Mouse (Mus musculus) embryonic stem cell, embryonic (primary cell): ENCODE measurements around the gene Ptpn5.

ENCODE experiments used
- CTCF ChIA-PET, 4 experiments: fragments of 300-600 bp in 2 of 4; fragments of 350-600 bp in 2 of 4; sonication (Branson Sonifier 250); formaldehyde crosslinking; loops; one replicate each; lab custom pipeline; 2022; ENCODE audit warnings: inconsistent platforms in 2 of 4; lab: Charles Lee
- POLR2A ChIA-PET, 4 experiments: fragments of 300-600 bp in 2 of 4; fragments of 350-600 bp in 2 of 4; sonication (Branson Sonifier 250); formaldehyde crosslinking; loops; one replicate each; lab custom pipeline; 2022; ENCODE audit warnings: antibody characterized with exemption in 4 of 4, inconsistent platforms in 1 of 4; lab: Charles Lee

Ptpn5 gene

GRCm38 (mm10) chr7:47077451-47077850 lies 56.0 kb downstream of the Ptpn5 start:
- POLR2A ChIA-PET, result interaction anchor here in 2 of 4 experiments (0.6 to 0.7 kb wide), 4 partner anchors 16 to 1881 kb away, joined by 3 to 5 read pairs (median 4); no protein-coding TSS in a partner anchor
- CTCF ChIA-PET, result interaction anchor here (0.5 to 2.3 kb wide), 59 partner anchors 8 to 1991 kb away, joined by 3 to 20 read pairs (median 4); partner anchors contain the start of genes Tmem86a (in 3 of the 4), Sergef (in 1 of the 4) and Uevld (in 1 of the 4)

GRCm38 (mm10) chr7:47076729-47077128 lies 56.8 kb downstream of the Ptpn5 start:
- ChIA-PET CTCF (interaction anchor here (0.5 to 2.3 kb wide), 42 partner anchors 8 to 702 kb away, joined by 3 to 20 read pairs (median 4); partner anchors contain the start of genes Tmem86a (in 3 of the 4), Saal1 (in 1 of the 4) and Sergef (in 1 of the 4)), POLR2A (no interaction called here)

GRCm38 (mm10) chr7:47076193-47076592 lies 57.3 kb downstream of the Ptpn5 start:
- CTCF ChIA-PET, result interaction anchor here in 3 of 4 experiments (0.6 to 2.3 kb wide), 9 partner anchors 9 to 366 kb away, joined by 3 to 16 read pairs (median 4); partner anchors contain the start of gene Saal1 (in 1 of the 3)
- POLR2A ChIA-PET, result no interaction called here

GRCm38 (mm10) chr7:47073536-47074521 lies 59.7 kb downstream of the Ptpn5 start:
- ChIA-PET POLR2A (interaction anchor here in 1 of 4 experiments (1.2 kb wide), 1 partner anchor 24 kb away, joined by 3 read pairs; the partner anchor contains the start of gene Tmem86a), CTCF (interaction anchor here in 1 of 4 experiments (1.2 kb wide), 1 partner anchor 9 kb away, joined by 4 read pairs; no protein-coding TSS in a partner anchor)

- ChIA-PET CTCF (no interaction called here), POLR2A (interaction anchor here in 1 of 4 experiments (0.6 kb wide), 1 partner anchor 1233 kb away, joined by 3 read pairs; no protein-coding TSS in a partner anchor)
Observed at GRCm38 (mm10) chr7:47072551-47072950, 60.9 kb downstream of the Ptpn5 start.

- ChIA-PET CTCF (interaction anchor here in 3 of 4 experiments (0.5 to 3.2 kb wide), 3 partner anchors 9 to 1005 kb away, joined by 5 to 20 read pairs (median 16); no protein-coding TSS in a partner anchor), POLR2A (interaction anchor here in 1 of 4 experiments (0.6 kb wide), 1 partner anchor 179 kb away, joined by 5 read pairs; no protein-coding TSS in a partner anchor)
Observed at GRCm38 (mm10) chr7:47067879-47068278, 65.6 kb downstream of the Ptpn5 start.

- CTCF ChIA-PET, result interaction anchor here in 3 of 4 experiments (0.8 to 3.2 kb wide), 3 partner anchors 10 to 11 kb away, joined by 4 to 20 read pairs (median 16); no protein-coding TSS in a partner anchor
- POLR2A ChIA-PET, result interaction anchor here in 1 of 4 experiments (0.6 kb wide), 1 partner anchor 332 kb away, joined by 4 read pairs; no protein-coding TSS in a partner anchor
Observed at GRCm38 (mm10) chr7:47066942-47067341, 66.5 kb downstream of the Ptpn5 start.

- ChIA-PET CTCF (interaction anchor here in 1 of 4 experiments (1.0 kb wide), 1 partner anchor 16 kb away, joined by 3 read pairs; no protein-coding TSS in a partner anchor), POLR2A (interaction anchor here in 1 of 4 experiments (0.5 kb wide), 1 partner anchor 16 kb away, joined by 4 read pairs; no protein-coding TSS in a partner anchor)
Observed at GRCm38 (mm10) chr7:47061560-47061959, 71.9 kb downstream of the Ptpn5 start.

- POLR2A ChIA-PET, result no interaction called here
- CTCF ChIA-PET, result no interaction called here
Observed at GRCm38 (mm10) chr7:47059339-47059738, 74.1 kb downstream of the Ptpn5 start.

- ChIA-PET CTCF (interaction anchor here in 1 of 4 experiments (1.6 kb wide), 1 partner anchor 21 kb away, joined by 6 read pairs; no protein-coding TSS in a partner anchor), POLR2A (no interaction called here)
Observed at GRCm38 (mm10) chr7:47056273-47056672, 77.2 kb downstream of the Ptpn5 start.

GRCm38 (mm10) chr7:47055744-47056143 lies 77.7 kb downstream of the Ptpn5 start:
- CTCF ChIA-PET, result interaction anchor here in 2 of 4 experiments (0.7 to 1.6 kb wide), 2 partner anchors 13 to 22 kb away, joined by 4 to 6 read pairs; no protein-coding TSS in a partner anchor

GRCm38 (mm10) chr7:47054666-47055065 lies 78.8 kb downstream of the Ptpn5 start:
- ChIA-PET CTCF (interaction anchor here in 1 of 4 experiments (1.2 kb wide), 1 partner anchor 23 kb away, joined by 3 read pairs; no protein-coding TSS in a partner anchor), POLR2A (no interaction called here)

More at GRCm38 (mm10) chr7:47055744-47056143, 77.7 kb downstream of the Ptpn5 start:
- POLR2A ChIA-PET, result interaction anchor here in 1 of 4 experiments (0.6 kb wide), 1 partner anchor 285 kb away, joined by 6 read pairs; no protein-coding TSS in a partner anchor

- ChIA-PET POLR2A (no interaction called here), CTCF (interaction anchor here in 1 of 4 experiments (1.1 kb wide), 1 partner anchor 24 kb away, joined by 3 read pairs; no protein-coding TSS in a partner anchor)
Observed at GRCm38 (mm10) chr7:47053287-47053686, 80.2 kb downstream of the Ptpn5 start.

- CTCF ChIA-PET, result interaction anchor here in 3 of 4 experiments (0.6 to 1.9 kb wide), 3 partner anchors 25 kb away, joined by 3 to 7 read pairs (median 5); no protein-coding TSS in a partner anchor
- POLR2A ChIA-PET, result no interaction called here
Observed at GRCm38 (mm10) chr7:47052276-47052675, 81.2 kb downstream of the Ptpn5 start.

GRCm38 (mm10) chr7:47051404-47052151 lies 81.9 kb downstream of the Ptpn5 start:
- CTCF ChIA-PET, result interaction anchor here (0.6 to 1.9 kb wide), 4 partner anchors 25 to 26 kb away, joined by 3 to 7 read pairs (median 4); no protein-coding TSS in a partner anchor
- POLR2A ChIA-PET, result interaction anchor here in 2 of 4 experiments (0.8 to 1.8 kb wide), 2 partner anchors 57 to 93 kb away, joined by 3 to 7 read pairs; partner anchors contain the start of gene Uevld (in 1 of the 2)

- ChIA-PET CTCF (interaction anchor here (0.6 to 1.9 kb wide), 5 partner anchors 26 to 28 kb away, joined by 3 to 7 read pairs (median 3); no protein-coding TSS in a partner anchor), POLR2A (interaction anchor here in 3 of 4 experiments (0.5 to 1.8 kb wide), 5 partner anchors 23 to 1250 kb away, joined by 3 to 7 read pairs (median 4); partner anchors contain the start of genes Spty2d1 (in 1 of the 3) and Uevld (in 1 of the 3))
Observed at GRCm38 (mm10) chr7:47050766-47051165, 82.7 kb downstream of the Ptpn5 start.

- CTCF ChIA-PET, result interaction anchor here in 3 of 4 experiments (0.6 to 1.2 kb wide), 4 partner anchors 27 to 28 kb away, joined by 3 to 4 read pairs (median 3); no protein-coding TSS in a partner anchor
- POLR2A ChIA-PET, result interaction anchor here in 3 of 4 experiments (0.5 to 1.8 kb wide), 6 partner anchors 23 to 1249 kb away, joined by 3 to 7 read pairs (median 4); partner anchors contain the start of genes Spty2d1 (in 1 of the 3) and Uevld (in 1 of the 3)
Observed at GRCm38 (mm10) chr7:47050366-47050765, 83.1 kb downstream of the Ptpn5 start, which contains the start of gene Tmem86a. Gene Tmem86a (plus strand): TSS chr7:47050601.
